Mouse (Mus musculus) retina, postnatal 1 day (tissue): ENCODE measurements at regions not wholly inside any gene's neighbourhood (a gene's known extent, or its start where the extent isn't known, plus 50 kb on each side); places are given as distances from the start of the nearest gene placed in this dataset.
"Not testable (repeated sequence)": the region's sequence is repeated elsewhere in the genome, so short reads cannot be mapped to it uniquely, and the experiment has no call there.

Experiments used
- DNase-seq: peaks from one replicate; pipeline ENCODE4 v3.0.0-alpha.2; 2012

- DNase-seq = peak; percentile 97
Observed at GRCm38 (mm10) chr7:95991250-95992032, 179.6 kb upstream of the Tenm4 start.

- DNase-seq = no peak
Observed at GRCm38 (mm10) chr7:95992033-95992516, 179.0 kb upstream of the Tenm4 start.

GRCm38 (mm10) chr7:95992521-95992920, 178.5 kb upstream of the Tenm4 start:
- DNase-seq = no peak

- peak; percentile 81 for DNase-seq
Observed at GRCm38 (mm10) chr7:95997190-95997589, 173.9 kb upstream of the Tenm4 start.

GRCm38 (mm10) chr7:95999189-95999588, 171.9 kb upstream of the Tenm4 start:
- DNase-seq = no peak

GRCm38 (mm10) chr7:96002401-96002800, 168.6 kb upstream of the Tenm4 start:
- peak; percentile 85 for DNase-seq

- no peak for DNase-seq
Observed at GRCm38 (mm10) chr7:96006299-96006698, 164.7 kb upstream of the Tenm4 start.

- DNase-seq = no peak
Observed at GRCm38 (mm10) chr7:96013008-96013407, 158.0 kb upstream of the Tenm4 start.

GRCm38 (mm10) chr7:96017112-96017884, 153.7 kb upstream of the Tenm4 start:
- DNase-seq = no peak

- DNase-seq = no peak
Observed at GRCm38 (mm10) chr7:96024048-96024447, 147.0 kb upstream of the Tenm4 start.

GRCm38 (mm10) chr7:96026781-96027418, 144.1 kb upstream of the Tenm4 start:
- DNase-seq = no peak

GRCm38 (mm10) chr7:96033636-96034035, 137.4 kb upstream of the Tenm4 start:
- DNase-seq = no peak

GRCm38 (mm10) chr7:96035456-96035855, 135.6 kb upstream of the Tenm4 start:
- DNase-seq = no peak

- no peak for DNase-seq
Observed at GRCm38 (mm10) chr7:96039628-96040027, 131.4 kb upstream of the Tenm4 start.

- DNase-seq = peak; percentile 27
Observed at GRCm38 (mm10) chr7:96041806-96042205, 129.2 kb upstream of the Tenm4 start.

GRCm38 (mm10) chr7:96051631-96052030, 119.4 kb upstream of the Tenm4 start:
- no peak for DNase-seq

GRCm38 (mm10) chr7:96061599-96061998, 109.4 kb upstream of the Tenm4 start:
- not testable (repeated sequence) for DNase-seq

- no peak for DNase-seq
Observed at GRCm38 (mm10) chr7:96078511-96078910, 92.5 kb upstream of the Tenm4 start.

GRCm38 (mm10) chr7:96081676-96082075, 89.4 kb upstream of the Tenm4 start:
- DNase-seq = no peak

- no peak for DNase-seq
Observed at GRCm38 (mm10) chr7:96095185-96095584, 75.9 kb upstream of the Tenm4 start.

GRCm38 (mm10) chr7:96095752-96096151, 75.3 kb upstream of the Tenm4 start:
- no peak for DNase-seq

- DNase-seq = no peak
Observed at GRCm38 (mm10) chr7:96098686-96099376, 72.2 kb upstream of the Tenm4 start.

GRCm38 (mm10) chr7:96102727-96103126, 68.3 kb upstream of the Tenm4 start:
- no peak for DNase-seq
